Mouse (Mus musculus) layer of hippocampus, adult 11-12 months (tissue): ENCODE data around the gene Fcna.
A peak's percentile ranks its signal among the peaks of the same experiment; 100 is the strongest.

Experiments
- DNase-seq: peaks from one replicate; pipeline ENCODE4 v3.0.0; 2022; ENCODE audit warnings: low spot score

The Fcna gene

DNA sequence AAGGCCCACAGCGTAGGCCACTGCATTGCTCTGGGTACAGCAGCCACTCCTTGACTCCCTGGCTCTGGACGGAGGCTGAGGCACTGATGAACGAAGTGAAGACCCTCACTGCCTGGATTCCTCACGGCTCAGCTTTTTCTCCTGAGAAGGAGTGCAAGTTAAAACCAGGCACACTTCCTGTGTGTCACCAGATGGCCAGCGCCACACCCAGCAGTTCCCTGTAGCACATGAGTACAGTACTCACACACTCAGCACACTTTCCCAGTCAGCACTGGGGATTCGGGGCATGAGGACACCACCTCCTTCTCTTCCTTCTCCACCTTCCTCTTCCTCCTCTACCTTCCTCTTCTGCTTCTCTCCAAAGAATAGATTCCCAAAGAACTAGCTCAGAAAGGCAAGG is at the start of gene Fcna:
Gene Fcna (minus strand): TSS at position 220 of the 400 bp plus-strand sequence.
- no peak for DNase-seq

- no peak for DNase-seq
Measured at GRCm38 (mm10) chr2:25676486-25676885, 48.7 kb upstream of the Fcna start, which contains the start of gene Lcn6. Lcn6 (plus strand) TSS chr2:25676786.

- DNase-seq = no peak
Measured at GRCm38 (mm10) chr2:25666516-25666915, 38.7 kb upstream of the Fcna start.

- DNase-seq = no peak
Measured at GRCm38 (mm10) chr2:25664125-25664524, 36.3 kb upstream of the Fcna start.

DNA sequence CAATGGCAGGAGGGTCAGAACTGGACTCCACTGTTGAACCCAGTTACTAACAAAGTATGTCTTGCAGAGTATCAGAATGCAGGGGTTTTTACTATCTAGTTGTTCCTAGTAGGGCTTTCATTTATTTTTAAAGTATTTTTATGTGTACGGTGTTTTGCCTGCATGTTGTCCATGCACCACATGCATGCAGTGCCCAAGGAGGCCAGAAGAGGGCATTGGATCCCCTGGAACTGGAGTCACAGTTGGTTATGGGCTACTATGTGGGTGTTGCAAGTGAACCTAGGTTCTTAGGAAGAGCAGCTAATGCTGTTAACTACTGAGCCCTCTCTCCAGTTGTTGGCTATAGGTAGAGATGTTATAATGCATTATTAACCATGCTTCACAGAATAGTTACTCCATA is 35.7 kb upstream of the Fcna start:
- peak; percentile 58 for DNase-seq

- no peak for DNase-seq
Measured at GRCm38 (mm10) chr2:25661245-25661970, 33.6 kb upstream of the Fcna start.

GRCm38 (mm10) chr2:25660279-25660678 is 32.4 kb upstream of the Fcna start:
- no peak for DNase-seq

DNA sequence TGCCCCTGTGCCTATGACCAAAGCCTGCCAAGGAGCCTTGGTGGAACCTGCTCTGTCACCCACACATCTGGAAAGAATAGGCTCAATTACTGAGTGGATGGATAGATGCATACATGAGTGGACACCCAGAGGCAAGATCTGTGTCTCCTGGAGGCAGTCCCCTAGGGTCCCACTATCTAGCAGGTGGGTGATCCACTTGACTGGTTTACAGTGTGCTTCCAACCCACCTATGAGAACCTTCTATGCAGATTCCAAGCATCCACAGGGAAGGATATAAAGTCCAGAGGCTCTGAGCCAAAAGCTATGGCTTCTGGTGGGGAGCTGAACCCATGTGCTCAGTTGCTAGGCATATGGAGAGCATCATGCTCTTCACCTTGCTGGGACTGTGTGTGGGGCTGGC is 29.8 kb upstream of the Fcna start, which contains the start of gene Lcn5:
Gene Lcn5 (plus strand): TSS at position 301 of the 400 bp plus-strand sequence.
- no peak for DNase-seq

DNA sequence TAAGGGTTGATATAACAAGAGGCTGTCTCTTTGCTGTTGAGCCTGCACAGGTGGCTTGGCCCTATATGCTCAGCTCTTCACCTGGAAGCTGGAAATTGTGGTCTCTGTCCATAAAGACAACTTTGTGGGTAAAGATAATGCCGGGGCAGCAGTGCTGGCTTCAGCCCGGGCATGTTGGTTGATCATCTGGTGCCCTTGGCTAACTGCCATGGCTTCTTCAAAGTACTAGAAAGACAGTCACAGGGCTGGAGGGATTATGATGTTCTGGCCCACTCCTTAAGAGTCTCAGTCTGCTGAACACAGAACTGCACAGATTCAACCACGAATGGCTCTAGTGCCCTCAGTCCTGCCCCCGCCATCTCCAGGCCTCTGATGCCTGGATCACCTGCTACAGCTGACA is 29.4 kb upstream of the Fcna start:
- DNase-seq = no peak

- DNase-seq = no peak
Measured at GRCm38 (mm10) chr2:25656691-25657090, 28.9 kb upstream of the Fcna start.

GRCm38 (mm10) chr2:25654502-25654901 is 26.7 kb upstream of the Fcna start:
- DNase-seq = no peak

- DNase-seq = no peak
Measured at GRCm38 (mm10) chr2:25652902-25653301, 25.1 kb upstream of the Fcna start, which contains the start of gene Lcn8. Lcn8 (plus strand) TSS chr2:25653120.

- no peak for DNase-seq
Measured at GRCm38 (mm10) chr2:25639890-25640289, 12.1 kb upstream of the Fcna start.

DNA sequence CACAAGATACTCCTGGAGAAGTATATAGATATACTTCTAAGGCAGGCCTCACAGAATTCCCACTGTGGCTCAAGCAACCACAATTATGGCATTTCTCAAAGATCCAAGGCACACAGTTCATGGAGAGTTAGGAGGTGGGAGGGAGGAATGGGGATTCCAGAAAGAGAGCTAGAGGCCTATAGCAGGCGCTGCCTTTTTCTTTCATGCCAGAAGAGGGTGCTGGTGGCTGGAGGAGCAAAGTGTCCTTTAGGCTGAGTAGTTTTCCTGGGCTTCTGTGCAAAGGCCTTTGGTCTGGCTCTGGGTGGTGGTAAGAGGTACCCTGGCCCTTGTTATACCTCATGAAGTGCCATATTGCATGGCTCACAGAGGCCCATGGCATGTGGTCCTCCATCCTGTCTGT is 6.2 kb upstream of the Fcna start:
- DNase-seq = no peak

GRCm38 (mm10) chr2:25633616-25634015 is 5.8 kb upstream of the Fcna start:
- DNase-seq = no peak

GRCm38 (mm10) chr2:25628738-25629137 is 908 bp upstream of the Fcna start:
- no peak for DNase-seq

DNA sequence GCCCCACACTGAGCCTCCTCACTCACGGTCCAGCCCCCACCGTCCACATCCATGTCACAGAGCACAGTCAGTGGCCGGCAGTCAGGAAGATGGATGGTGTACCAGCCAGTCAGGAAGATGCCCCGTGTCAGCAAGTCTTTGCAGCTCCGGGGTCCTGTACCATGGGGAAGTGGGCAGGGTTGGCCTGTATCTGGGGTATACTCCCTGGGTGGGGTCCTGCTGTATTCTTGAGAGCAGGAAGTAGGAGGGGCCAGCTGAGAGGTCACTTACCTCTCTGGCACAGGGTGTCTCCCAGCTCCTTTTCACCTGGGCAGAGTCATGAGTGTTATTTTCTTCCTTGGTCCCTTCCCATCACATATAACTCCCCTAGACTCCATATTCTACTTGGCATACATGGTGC is 1.8 kb downstream of the Fcna start:
- no peak for DNase-seq

DNA sequence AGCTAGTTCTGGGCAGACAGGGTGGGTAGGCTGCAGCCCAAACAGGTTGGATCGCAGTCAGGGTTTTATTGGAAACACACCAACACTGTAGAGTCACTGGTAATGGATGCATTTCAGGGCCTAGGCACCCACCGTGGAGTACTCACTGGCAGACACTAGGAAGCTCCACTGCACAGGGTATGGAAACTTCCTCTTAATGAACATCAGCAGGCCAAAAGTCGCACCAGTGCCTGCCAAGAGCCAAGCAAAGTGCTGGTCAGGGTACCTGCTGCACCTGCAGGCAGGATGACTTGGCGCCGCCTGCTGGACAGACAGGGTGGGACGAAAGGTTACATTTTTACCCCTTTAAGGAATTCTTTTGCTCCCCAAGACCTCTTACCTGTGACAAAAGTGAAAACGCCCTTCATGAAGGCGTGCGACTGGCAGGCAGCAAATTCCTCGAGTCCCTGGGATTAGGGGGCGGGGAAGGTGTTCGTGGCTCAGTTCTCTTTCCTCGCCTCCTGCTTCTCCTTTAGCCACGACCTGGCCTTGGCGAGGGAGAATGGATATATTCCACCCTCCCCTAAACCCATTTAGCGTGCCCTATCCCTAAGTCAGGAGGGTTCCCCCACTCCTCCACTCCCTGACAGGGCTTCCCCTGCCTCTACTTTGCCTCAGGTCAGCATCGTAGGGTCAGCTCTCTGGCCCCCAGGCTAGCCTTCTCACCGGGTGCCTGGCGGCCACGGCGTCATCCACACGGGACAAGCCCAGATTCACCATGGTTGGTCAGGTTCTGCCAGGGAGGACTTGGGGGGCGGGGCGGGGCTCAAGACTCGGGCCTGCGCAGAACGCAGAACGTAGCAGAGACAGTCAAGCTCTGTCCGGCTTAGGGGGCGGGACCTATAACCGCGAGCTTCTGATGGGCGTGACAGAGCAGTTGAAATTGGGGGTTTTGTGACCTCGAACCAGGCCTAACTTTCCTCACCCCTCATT is 6.3 kb downstream of the Fcna start, which contains the start of gene Tmem141:
Gene Tmem141 (minus strand): TSS at position 777 of the 972 bp plus-strand sequence.
- peak; percentile 88 for DNase-seq

DNA sequence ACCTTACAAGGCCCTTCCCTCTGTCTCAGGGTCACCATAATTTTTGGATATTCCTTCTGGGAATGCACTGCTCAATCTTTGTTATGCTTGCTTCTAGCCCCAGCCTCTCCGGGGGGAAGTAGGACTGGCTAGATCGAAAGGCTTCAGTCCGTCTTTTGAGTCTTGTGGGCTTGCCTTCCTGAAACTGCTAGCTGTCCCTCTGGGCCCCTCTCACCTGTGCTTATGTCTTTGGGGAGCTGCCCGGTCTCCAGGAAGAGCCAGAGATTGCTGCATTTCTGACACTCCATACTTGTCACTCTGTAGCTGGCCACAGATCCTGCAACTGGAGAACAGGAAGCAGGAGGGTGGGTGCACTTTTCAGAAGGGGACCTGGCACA is 7.0 kb downstream of the Fcna start:
- no peak for DNase-seq

DNA sequence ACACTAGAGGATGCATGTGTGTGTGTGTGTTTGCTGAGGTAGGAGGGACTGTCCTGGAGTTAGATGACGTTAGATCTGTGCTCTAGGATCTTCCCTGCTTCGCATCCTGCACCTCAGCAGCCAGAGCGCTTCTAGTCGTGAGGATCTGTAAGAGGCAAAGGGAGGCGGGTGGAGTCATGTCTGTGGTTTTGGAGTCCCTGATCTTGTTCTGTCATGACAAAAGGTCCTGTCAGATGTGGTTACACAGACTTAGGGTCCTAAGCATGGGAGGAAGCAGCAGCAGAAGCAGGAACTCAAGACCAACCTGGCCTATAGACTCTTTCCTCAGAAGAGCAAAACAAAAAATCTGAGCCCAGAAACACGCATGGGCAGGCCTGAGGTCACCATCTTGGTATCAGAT is 7.4 kb downstream of the Fcna start:
- DNase-seq = no peak

- DNase-seq = no peak
Measured at GRCm38 (mm10) chr2:25617578-25617977, 10.3 kb downstream of the Fcna start, which contains the start of gene Ccdc183. Ccdc183 (minus strand) TSS chr2:25617678.

GRCm38 (mm10) chr2:25616398-25616797 is 11.4 kb downstream of the Fcna start:
- no peak for DNase-seq

GRCm38 (mm10) chr2:25608671-25609070 is 19.2 kb downstream of the Fcna start:
- no peak for DNase-seq
